16 mouse cellular contexts compared by ENCODE assay signal in the genomic region with DNA sequence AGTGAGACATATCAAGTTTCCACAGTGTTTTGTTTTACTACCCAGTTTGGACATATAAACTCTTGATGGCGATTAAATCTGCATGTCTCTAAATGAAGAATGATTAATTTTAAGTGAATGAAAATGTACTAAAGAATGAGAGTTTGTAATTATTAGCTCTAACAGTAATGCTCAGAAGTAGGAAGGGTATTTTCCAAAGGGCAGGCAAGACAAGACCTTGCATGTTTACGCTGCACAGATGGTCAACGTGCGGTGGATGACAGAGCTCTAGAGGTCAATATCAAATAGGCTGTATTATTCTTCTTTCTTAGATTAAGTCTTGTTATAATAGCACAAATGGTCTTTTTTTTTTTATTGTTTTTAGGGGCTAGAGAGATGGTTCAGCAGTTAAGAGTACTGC. TPM values are rescaled to one million over a fixed set of nuclear protein-coding genes. Genes with fewer than 3 reads are reported as not detected.
DNase-seq lines count a peak whose midpoint lies in the region; TF ChIP-seq lines count a peak whose summit lies in the region.
"Had no signal": no experiment of that assay in that cellular context is flagged by ENCODE, and none has a peak within 500 bp of the region (broad histone marks: within the 10 kb centered on the region; RNA-seq: fewer than 3 reads in every experiment).

No protein-coding gene starts in this region.

- no peak for DNase-seq in CH12.LX (ENCODE audit: extremely low read depth)
- DNase-seq in heart, embryonic 10.5 days (ENCODE audit: low spot score) = no peak
- DNase-seq: adrenal gland, adult 2 months; adrenal gland, adult 8-10 months; adrenal gland, postnatal 10 days; adrenal gland, postnatal 14 days; adrenal gland, postnatal 25 days; adrenal gland, postnatal 36 days; B cell, adult 2 months; cerebellum, adult 11 months; cerebellum, adult 11-12 months; cerebellum, adult 18-20 months; cerebellum, adult 2 months; cerebellum, adult 8-10 months had no signal

- 0 out of 2 replicates have a peak, but pooled peaks have one; percentile 14 for TF ChIP-seq POLR2A in CH12.LX (IDR thresholded peaks at IDR 0.05; ENCODE audit: low read depth, low read length)

- H3K4me2 ChIP-seq in CH12.LX (ENCODE audit: insufficient read depth, low read depth, poor library complexity, severe bottlenecking) = peak overlapping the region; percentile 94

- peak overlapping the region; percentile 88 for H3K27ac ChIP-seq in CH12.LX (ENCODE audit: insufficient read depth, low read depth)
- H3K27ac ChIP-seq in heart, embryonic 10.5 days = no peak overlapping the region

- TF ChIP-seq EP300 in CH12.LX (IDR thresholded peaks at IDR 0.05; ENCODE audit: low read length) = peak; percentile 41; the same call in 1 of the 2 replicates

- no peak for TF ChIP-seq RAD21 in CH12.LX (IDR thresholded peaks at IDR 0.05; ENCODE audit: low read depth, low read length)

- no peaks in the 10 kb centered on the region for H3K27me3 ChIP-seq in CH12.LX (replicated peaks)
- H3K27me3 ChIP-seq in heart, embryonic 10.5 days (ENCODE audit: insufficient read depth, poor library complexity, severe bottlenecking) = no peaks in the 10 kb centered on the region
- H3K27me3 ChIP-seq: Patski had no signal

- no peak for TF ChIP-seq CTCF in CH12.LX (conservative IDR thresholded peaks at IDR 0.05 in 1 of 2, IDR thresholded peaks at IDR 0.05 in 1 of 2; ENCODE audit: low read depth in 2 of 2, low read length in 2 of 2)

- no peak overlapping the region for H3K4me3 ChIP-seq in CH12.LX (replicated peaks in 1 of 3; ENCODE audit: low read depth in 2 of 3, low read length in 2 of 3, poor library complexity in 1 of 3)
- H3K4me3 ChIP-seq in heart, embryonic 10.5 days = no peak overlapping the region

- H3K36me3 ChIP-seq in CH12.LX (replicated peaks in 1 of 2; ENCODE audit: control insufficient read depth in 1 of 2, insufficient read depth in 1 of 2, low read length in 1 of 2) = peaks cover 2 to 3% of the 10 kb centered on the region in 2 experiments
- no peaks in the 10 kb centered on the region for H3K36me3 ChIP-seq in heart, embryonic 10.5 days

- in situ Hi-C loops in CH12.LX (cut with MboI; ENCODE audit: low pct_ligation_motif_present, low pct_unique_long_range_greater_than_20kb, low sequenced_read_pairs) = no loop called here

- peaks cover 94% of the 10 kb centered on the region for H3K79me2 ChIP-seq in CH12.LX (replicated peaks; ENCODE audit: control insufficient read depth, extremely low read depth, insufficient read depth, poor library complexity, severe bottlenecking)

- WGBS in heart, embryonic 10.5 days = 88% methylated on average over 4 of the region's 4 CpGs

- no peaks in the 10 kb centered on the region for H3K9me3 ChIP-seq in CH12.LX (replicated peaks; ENCODE audit: low read length)
- H3K9me3 ChIP-seq in heart, embryonic 10.5 days = no peaks in the 10 kb centered on the region
- H3K9me3 ChIP-seq: G1E had no signal

- H3K4me1 ChIP-seq in CH12.LX (ENCODE audit: control insufficient read depth in 1 of 2, insufficient read depth in 2 of 2) = peaks cover 12 to 72% of the 10 kb centered on the region in 2 experiments
- H3K4me1 ChIP-seq in heart, embryonic 10.5 days = peaks cover 15% of the 10 kb centered on the region

- dilution Hi-C loops in CH12.LX (cut with MboI; ENCODE audit: extremely low pct_ligation_motif_present, extremely low pct_unique_long_range_greater_than_20kb, low sequenced_read_pairs) = no loop called here

- H3K9ac ChIP-seq in CH12.LX (ENCODE audit: insufficient read depth, low read depth) = peak overlapping the region; percentile 51; the same call in 1 of the 2 replicates

TF ChIP-seq in CH12.LX, 34 proteins besides CTCF, POLR2A, EP300 and RAD21:
- TF ChIP-seq MXI1 (IDR thresholded peaks at IDR 0.05; ENCODE audit: low read depth, low read length) (no peak), MAZ (IDR thresholded peaks at IDR 0.05; ENCODE audit: low read depth, low read length) (no peak), SMC3 (IDR thresholded peaks at IDR 0.05; ENCODE audit: low read depth, low read length) (no peak), PAX5 (IDR thresholded peaks at IDR 0.05; ENCODE audit: low read length) (no peak), ZNF384 (IDR thresholded peaks at IDR 0.05; ENCODE audit: low read depth, low read length) (0 out of 2 replicates have a peak, but pooled peaks have one; percentile 3), HCFC1 (IDR thresholded peaks at IDR 0.05; ENCODE audit: low read depth, low read length) (no peak), ZC3H11A (IDR thresholded peaks at IDR 0.05; ENCODE audit: low read depth, low read length) (no peak), IRF4 (IDR thresholded peaks at IDR 0.05; ENCODE audit: low read depth, low read length) (no peak), ZKSCAN1 (IDR thresholded peaks at IDR 0.05; ENCODE audit: borderline replicate concordance, low read depth, low read length) (no peak), SIN3A (IDR thresholded peaks at IDR 0.05; ENCODE audit: low read length) (no peak), RCOR1 (conservative IDR thresholded peaks at IDR 0.05; ENCODE audit: low read depth, low read length) (no peak), USF1 (IDR thresholded peaks at IDR 0.05; ENCODE audit: low read depth, low read length) (no peak), NELFE (IDR thresholded peaks at IDR 0.05; ENCODE audit: low read depth, low read length) (no peak), ELF1 (IDR thresholded peaks at IDR 0.05; ENCODE audit: low read depth, low read length) (no peak), UBTF (IDR thresholded peaks at IDR 0.05; ENCODE audit: low read depth, low read length) (no peak), USF2 (conservative IDR thresholded peaks at IDR 0.05; ENCODE audit: low read depth, low read length) (no peak), JUN (IDR thresholded peaks at IDR 0.05; ENCODE audit: insufficient read depth, low read depth, low read length) (no peak), CHD2 (IDR thresholded peaks at IDR 0.05; ENCODE audit: low read length) (no peak), KAT2A (IDR thresholded peaks at IDR 0.05; ENCODE audit: insufficient replicate concordance, low read length) (no peak), MYC (IDR thresholded peaks at IDR 0.05; ENCODE audit: low read depth, low read length) (no peak), E2F4 (IDR thresholded peaks at IDR 0.05; ENCODE audit: insufficient replicate concordance, low read depth, low read length) (no peak), BHLHE40 (IDR thresholded peaks at IDR 0.05; ENCODE audit: low read depth, low read length) (peak; percentile 46), CHD1 (IDR thresholded peaks at IDR 0.05; ENCODE audit: low read depth, low read length) (peak; percentile 92; the same call in 1 of the 2 replicates), POLR2AphosphoS2 (IDR thresholded peaks at IDR 0.05; ENCODE audit: low read depth, low read length) (no peak), NRF1 (IDR thresholded peaks at IDR 0.05; ENCODE audit: low read depth, low read length) (no peak), JUND (conservative IDR thresholded peaks at IDR 0.05; ENCODE audit: low read depth, low read length) (no peak), GABPA (IDR thresholded peaks at IDR 0.05; ENCODE audit: insufficient replicate concordance, low read depth, low read length) (no peak), MAX (IDR thresholded peaks at IDR 0.05; ENCODE audit: low read length) (no peak), ETS1 (conservative IDR thresholded peaks at IDR 0.05; ENCODE audit: low read depth, low read length) (no peak), ZMIZ1 (IDR thresholded peaks at IDR 0.05; ENCODE audit: low read depth, low read length) (no peak), TCF12 (IDR thresholded peaks at IDR 0.05; ENCODE audit: low read depth, low read length) (peak; percentile 42; the same call in 1 of the 2 replicates), MAFK (IDR thresholded peaks at IDR 0.05; ENCODE audit: insufficient replicate concordance, low read length) (no peak)

RNA-seq across cellular contexts. Expression of a gene that starts 21.7 kb away (rescaled TPM):
- 15.2 and 21.7 TPM in 2 replicates for total RNA-seq in CH12.LX (2012; rRNA removed)
- total RNA-seq in CH12.LX (2014; rRNA removed) = 3.0 TPM in 2 replicates
- polyA plus RNA-seq in CH12.LX (2012; ENCODE audit: insufficient read length, low read depth) = 6.9 and 7.7 TPM in 2 replicates
- 5.3 and 5.5 TPM in 2 replicates for polyA plus RNA-seq in heart, embryonic 10.5 days (2016; fragmentation: Nextera tagmentation; extraction: Ambion mirVana)
